Mouse (Mus musculus) bone marrow macrophage, adult 2 months (primary cell): ENCODE measurements at regions not wholly inside any gene's neighbourhood (a gene's known extent, or its start where the extent isn't known, plus 50 kb on each side); places are given as distances from the start of the nearest gene placed in this dataset.

ENCODE experiments used
- CTCF ChIP-seq: IDR thresholded peaks from 2 replicates; pipeline ENCODE4 v1.5.1; 2012; ENCODE audit warnings: low read depth, mild to moderate bottlenecking, low read length, moderate library complexity
- POLR2A ChIP-seq: IDR thresholded peaks from 2 replicates; pipeline ENCODE4 v1.6.1; 2012; ENCODE audit warnings: mild to moderate bottlenecking, low read depth, low read length, borderline replicate concordance

DNA sequence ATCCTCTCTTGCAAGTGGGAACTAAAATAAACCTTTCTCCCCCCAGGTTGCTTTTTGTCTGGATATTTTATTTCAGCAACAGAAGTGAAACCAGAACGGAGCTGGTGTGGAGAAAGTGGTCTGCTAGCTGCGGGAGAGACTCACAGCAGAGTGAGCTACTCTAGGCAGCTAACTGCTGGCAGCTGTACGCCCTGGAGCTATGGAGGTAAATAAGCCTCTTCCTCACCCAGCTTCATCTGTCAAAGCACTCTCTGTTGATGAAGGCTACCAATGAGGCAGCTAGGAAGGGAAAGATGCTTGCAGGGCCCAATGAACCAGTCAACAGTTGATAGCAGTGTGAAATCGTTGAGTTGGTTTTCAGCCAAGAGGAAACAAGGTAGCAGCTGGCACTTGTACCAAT, 119.3 kb upstream of the Lnx1 start:
- no peak for TF ChIP-seq CTCF
- TF ChIP-seq POLR2A = no peak
